Mouse (Mus musculus) gastrocnemius, adult 18-20 months (tissue): Measurements from ENCODE around the gene Med12. TPM values are rescaled to one million over a fixed set of nuclear protein-coding genes. Genes with fewer than 3 reads are reported as not detected.
A peak's percentile ranks its signal among the peaks of the same experiment; 100 is the strongest.

Experiments
- DNase-seq: peaks from one replicate; pipeline ENCODE4 v3.0.0; 2021; ENCODE audit warnings: low spot score
- long read RNA-seq, 2 experiments: library from polyadenylated mRNA; stranded (forward); transcript quantifications; one replicate each; pipeline ENCODE4 v2.0.0; 2021
- total RNA-seq, 2 experiments: library from RNA; stranded (reverse); gene quantifications; 2 replicates each; pipeline ENCODE4 v1.2.3; 2021

The Med12 gene
- total RNA-seq: 10 to 100 TPM; 15.8 to 16.1 TPM
- long read RNA-seq, experiment 1, full-length matches to known transcripts: 1 of 7 reads
- long read RNA-seq, experiment 1, partial matches to known transcripts: 0 of 7 reads
- long read RNA-seq, experiment 1, other reads (novel, unspliced or antisense): 6 of 7 reads
- long read RNA-seq, experiment 2, full-length matches to known transcripts: 2 of 14 reads
- long read RNA-seq, experiment 2, partial matches to known transcripts: 4 of 14 reads
- long read RNA-seq, experiment 2, other reads (novel, unspliced or antisense): 8 of 14 reads

- peak; percentile 90 for DNase-seq
These were observed at the start of gene Med12 for GRCm38 (mm10) chrX:101273875-101274738. Med12 (plus strand) TSS chrX:101274030.

- DNase-seq: no peak
These were observed 28.8 kb upstream of the Med12 start for GRCm38 (mm10) chrX:101245011-101245410.

- peak; percentile 87 for DNase-seq
These were observed 19.7 kb upstream of the Med12 start, which contains the start of gene Foxo4 for GRCm38 (mm10) chrX:101253952-101254729. Foxo4 (plus strand) TSS chrX:101254528.

- no peak for DNase-seq
These were observed 19.1 kb upstream of the Med12 start for GRCm38 (mm10) chrX:101254740-101255139.

- DNase-seq: no peak
These were observed 17.2 kb upstream of the Med12 start for GRCm38 (mm10) chrX:101256603-101257002.

GRCm38 (mm10) chrX:101260441-101261325 is 13.1 kb upstream of the Med12 start:
- no peak for DNase-seq

- DNase-seq: no peak
These were observed 9.9 kb upstream of the Med12 start, which contains the start of gene Gm614 for GRCm38 (mm10) chrX:101263892-101264291. Gm614 (minus strand) TSS chrX:101263992.

GRCm38 (mm10) chrX:101266631-101267030 is 7.2 kb upstream of the Med12 start:
- no peak for DNase-seq

GRCm38 (mm10) chrX:101268025-101268754 is 5.6 kb upstream of the Med12 start, which contains the start of gene Il2rg:
Il2rg (minus strand) TSS chrX:101268255.
- DNase-seq: no peak

- DNase-seq: no peak
These were observed 5.1 kb upstream of the Med12 start, which contains the start of gene Gm20489 for GRCm38 (mm10) chrX:101268755-101269124. Gm20489 (minus strand) TSS chrX:101269023.

GRCm38 (mm10) chrX:101273410-101273809 is 420 bp upstream of the Med12 start:
- DNase-seq: no peak

- peak; percentile 2 for DNase-seq
These were observed 9.0 kb downstream of the Med12 start for GRCm38 (mm10) chrX:101282813-101283212.

- DNase-seq: peak; percentile 10
These were observed 11.7 kb downstream of the Med12 start for GRCm38 (mm10) chrX:101285534-101285933.

- DNase-seq: no peak
These were observed 12.3 kb downstream of the Med12 start for GRCm38 (mm10) chrX:101285953-101286670.

GRCm38 (mm10) chrX:101287543-101287942 is 13.7 kb downstream of the Med12 start:
- no peak for DNase-seq

- DNase-seq: no peak
These were observed 14.6 kb downstream of the Med12 start for GRCm38 (mm10) chrX:101288432-101288831.

GRCm38 (mm10) chrX:101289037-101289436 is 15.2 kb downstream of the Med12 start:
- DNase-seq: no peak

GRCm38 (mm10) chrX:101290111-101290510 is 16.3 kb downstream of the Med12 start:
- no peak for DNase-seq

- DNase-seq: no peak
These were observed 25.2 kb downstream of the Med12 start, which contains the start of gene Nlgn3 for GRCm38 (mm10) chrX:101299055-101299454. Nlgn3 (plus strand) TSS chrX:101299168.
